Mouse (Mus musculus): ENCODE measurements around the gene Fam173b.
"Not testable (repeated sequence)": the region's sequence is repeated elsewhere in the genome, so short reads cannot be mapped to it uniquely, and the experiment has no call there.

The Fam173b gene

DNA sequence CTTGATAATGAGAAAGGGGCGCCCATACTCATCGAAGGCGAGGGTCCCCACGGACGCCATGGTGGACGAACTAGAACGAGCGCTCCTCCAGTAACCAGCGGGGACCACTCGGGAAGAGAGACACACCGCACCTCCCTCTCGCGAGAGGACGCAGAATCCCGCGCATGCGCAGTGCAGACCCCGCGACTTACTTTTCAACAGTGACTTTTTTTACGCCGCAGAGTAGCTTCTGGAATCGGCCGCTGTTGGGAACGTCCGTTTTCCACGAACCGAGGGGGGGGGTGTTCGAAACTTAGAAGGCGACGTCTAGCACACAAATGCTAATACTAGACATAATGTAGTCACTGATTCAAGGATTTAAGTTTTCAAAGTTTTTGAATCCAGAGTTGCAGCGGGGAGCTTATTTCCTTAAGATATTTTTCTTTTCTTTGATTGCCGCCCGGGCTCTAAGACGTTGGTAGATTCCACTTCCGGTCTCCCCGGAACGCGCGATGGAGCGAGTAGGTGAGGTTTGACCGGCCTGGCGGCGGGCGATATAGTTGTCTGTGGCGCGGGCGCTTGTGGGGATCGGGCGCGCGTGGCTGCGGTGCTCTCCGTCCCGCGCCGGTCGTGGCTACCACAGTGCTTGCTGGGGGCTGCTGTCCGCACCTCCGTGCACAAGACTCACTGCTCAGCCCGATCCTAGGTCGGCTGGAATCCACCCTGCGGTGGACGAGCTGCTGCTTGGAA, at the start of gene Fam173b, which contains the start of gene Cct5:
Gene Fam173b, plus strand, starts transcription at position 207 of the 729 bp plus-strand sequence.
Gene Cct5, minus strand, starts transcription at position 159 of the 729 bp plus-strand sequence.
- peak; percentile 98 to 99 for DNase-seq

DNA sequence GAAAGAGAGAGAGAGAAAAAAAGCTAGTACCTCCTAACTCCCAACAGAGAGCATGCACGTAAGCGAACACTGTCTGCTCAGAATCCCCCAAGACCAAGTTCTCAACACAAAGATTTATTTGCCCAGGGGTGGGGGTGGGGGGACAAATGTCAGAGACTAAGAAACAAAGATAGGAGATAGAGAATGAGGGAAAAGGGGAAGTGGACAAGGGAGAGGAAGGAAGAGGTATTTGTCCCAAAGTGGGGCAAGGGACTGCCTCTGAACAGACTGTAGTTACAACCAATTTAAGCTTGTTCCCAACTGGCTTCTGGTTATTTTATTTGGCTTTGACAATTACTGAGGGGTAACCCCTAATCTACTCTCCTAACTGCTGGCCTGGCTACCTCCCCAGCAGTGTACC, 46.8 kb upstream of the Fam173b start:
- DNase-seq = no peak

DNA sequence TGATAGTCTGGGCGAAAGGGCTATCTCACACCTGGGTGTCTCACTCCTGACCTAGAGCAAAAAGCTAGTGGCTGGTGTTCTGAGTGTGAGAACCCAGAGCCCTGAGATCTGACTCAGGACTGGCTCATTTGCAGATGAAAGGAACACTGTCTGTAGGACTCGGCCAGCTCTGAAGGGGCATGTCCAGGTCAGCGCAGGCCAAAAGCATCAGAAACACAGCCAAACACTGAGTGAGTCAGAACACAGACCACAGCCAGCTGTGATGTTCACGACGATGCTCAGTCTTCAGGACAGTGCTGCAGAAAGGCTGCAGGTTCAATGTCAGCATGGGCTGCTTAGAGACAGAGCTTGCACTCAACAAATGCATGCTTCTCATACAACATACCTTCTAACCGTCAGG, 40.3 kb upstream of the Fam173b start:
- no peak for DNase-seq

DNA sequence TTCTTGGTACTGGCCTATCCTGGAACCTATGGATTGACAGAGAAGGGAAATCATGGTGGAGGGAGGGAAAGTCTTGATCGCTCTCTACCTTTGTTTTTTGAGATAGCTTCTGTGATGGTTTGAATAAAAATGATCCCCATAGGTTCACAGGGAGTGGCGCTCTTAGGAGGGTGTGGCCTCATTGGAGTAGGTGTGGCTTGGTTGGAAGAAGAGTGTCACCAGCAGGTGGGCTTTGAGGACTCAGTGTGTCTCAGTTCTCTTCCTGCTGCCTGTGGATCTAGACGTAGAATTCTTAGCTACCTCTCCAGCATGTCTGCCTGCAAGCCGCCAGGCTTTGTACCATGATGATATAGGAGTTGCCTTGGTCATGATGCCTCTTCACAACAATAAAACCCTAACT, 39.7 kb upstream of the Fam173b start:
- no peak for DNase-seq

DNA sequence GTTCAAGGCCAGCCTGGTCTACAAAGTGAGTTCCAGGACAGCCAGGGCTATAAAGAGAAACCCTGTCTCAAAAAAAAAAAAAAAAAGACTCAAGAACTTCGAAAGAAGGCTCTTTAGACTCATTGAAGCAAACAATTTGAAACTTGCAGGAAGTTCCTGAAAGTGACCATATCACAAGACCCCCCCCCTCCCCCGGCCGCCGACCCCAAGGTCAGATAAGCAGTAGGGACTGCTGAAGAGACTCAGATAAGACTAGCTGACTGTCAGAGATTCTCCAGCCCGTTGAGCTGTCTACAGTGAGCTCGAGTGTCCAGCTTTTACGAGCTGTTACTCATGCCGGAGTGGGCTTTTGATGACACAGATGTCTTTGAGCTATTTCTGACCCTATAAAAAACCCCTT, 38.8 kb upstream of the Fam173b start:
- no peak for DNase-seq

DNA sequence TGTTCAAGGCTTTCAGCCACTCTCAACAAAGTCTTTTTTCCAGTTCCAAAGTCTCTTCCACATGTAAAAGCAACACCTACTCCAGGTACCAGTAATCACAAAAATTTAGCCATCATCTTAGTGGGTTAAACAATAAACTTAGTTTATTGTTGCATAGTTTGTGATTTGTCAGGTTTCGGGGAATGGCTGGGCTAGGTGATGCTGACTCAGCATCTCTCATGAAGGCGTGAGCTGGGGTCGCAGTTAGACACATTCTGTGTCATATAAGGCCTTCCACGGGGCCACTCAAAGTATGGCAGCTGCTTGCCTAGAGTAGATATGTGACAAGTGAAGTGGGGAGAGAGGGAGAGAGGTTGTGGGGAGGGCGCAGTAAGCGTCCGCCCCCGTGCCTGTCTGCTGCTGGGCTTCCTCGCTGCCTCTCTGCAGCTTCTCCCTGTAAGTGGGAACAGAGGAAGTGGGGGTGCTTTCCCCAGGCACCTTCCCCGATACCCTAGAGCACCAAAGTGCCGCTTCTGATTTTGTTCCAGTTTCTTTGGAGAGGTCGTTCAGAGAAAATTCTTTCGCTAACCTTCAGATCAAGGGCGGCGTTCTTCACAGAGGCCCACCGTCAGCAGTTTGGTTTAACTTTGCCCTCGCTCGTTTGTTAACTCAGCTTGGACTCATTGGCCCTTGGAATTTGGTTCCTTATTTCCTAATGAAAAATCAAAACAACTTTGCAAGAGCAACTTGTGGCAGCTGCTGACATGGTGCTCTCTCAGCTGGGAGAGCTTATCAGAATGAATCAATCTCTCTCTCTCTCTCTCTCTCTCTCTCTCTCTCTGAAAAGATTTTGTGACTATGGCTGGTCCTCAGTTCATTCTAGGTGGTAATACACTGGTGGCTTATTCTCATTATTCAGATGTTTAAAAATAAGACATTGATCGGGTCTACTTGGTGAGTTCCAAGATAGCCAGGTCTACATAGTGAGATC, 37.8 kb upstream of the Fam173b start:
- DNase-seq = no peak

DNA sequence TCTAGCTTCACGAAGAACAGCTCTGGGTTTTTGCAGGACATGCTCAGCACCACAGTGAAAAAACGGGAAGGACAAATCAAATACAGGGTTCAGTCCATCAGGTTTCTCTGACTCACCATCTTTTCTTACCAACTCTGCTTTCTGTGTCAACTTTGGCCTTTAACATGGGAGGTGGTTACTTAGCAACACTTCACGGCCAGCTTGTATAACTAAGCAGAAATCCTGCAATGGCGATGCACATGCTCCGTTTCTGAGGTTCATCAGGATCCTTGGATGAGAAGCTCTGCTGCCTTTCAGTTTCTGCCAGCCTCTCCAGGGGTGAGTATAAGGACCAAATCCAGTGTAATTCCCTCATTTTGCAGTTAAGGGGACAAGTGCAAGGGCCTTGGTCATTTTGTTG, 36.5 kb upstream of the Fam173b start, which contains the start of gene Cmbl:
Gene Cmbl, plus strand, starts transcription at position 206 of the 400 bp plus-strand sequence.
- DNase-seq = no peak

DNA sequence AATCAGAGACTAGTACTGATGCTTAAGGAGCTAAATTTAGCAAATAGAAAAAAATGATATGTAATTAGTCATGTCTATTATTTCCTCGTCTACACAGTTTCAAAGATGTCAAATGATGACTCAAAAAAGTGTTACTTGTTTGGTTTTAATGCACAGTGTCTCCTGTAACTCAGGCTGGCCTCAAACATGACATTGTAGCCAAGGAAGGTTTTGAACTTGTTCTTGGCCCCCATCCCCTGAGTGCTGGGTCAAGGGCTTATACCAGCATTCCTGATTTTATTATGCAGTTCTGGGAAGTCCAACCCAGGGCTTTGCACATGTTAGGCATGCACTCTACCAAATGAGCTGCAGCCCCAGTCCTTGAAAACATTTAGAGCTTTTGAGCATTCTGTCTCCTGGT, 35.9 kb upstream of the Fam173b start:
- no peak for DNase-seq

DNA sequence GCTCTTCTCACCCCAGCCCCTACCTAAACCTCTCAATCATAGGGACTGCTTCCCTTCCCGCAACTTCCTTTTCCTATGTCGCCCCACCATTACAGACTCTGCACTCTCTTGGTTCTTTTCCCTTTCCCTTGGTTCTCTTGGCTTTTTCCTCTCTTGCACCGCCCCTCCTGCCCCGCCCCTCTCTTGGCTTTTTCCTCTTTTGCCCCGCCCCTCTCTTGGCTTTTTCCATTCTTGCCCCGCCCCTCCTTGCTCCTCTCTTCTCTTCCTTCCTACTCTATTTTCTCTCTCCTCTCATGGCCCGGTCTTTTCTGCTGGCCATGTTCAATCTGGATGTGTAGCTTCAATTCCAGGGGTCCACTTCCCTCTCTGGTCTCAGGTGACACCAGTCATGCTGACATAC, 34.2 kb upstream of the Fam173b start:
- no peak for DNase-seq

DNA sequence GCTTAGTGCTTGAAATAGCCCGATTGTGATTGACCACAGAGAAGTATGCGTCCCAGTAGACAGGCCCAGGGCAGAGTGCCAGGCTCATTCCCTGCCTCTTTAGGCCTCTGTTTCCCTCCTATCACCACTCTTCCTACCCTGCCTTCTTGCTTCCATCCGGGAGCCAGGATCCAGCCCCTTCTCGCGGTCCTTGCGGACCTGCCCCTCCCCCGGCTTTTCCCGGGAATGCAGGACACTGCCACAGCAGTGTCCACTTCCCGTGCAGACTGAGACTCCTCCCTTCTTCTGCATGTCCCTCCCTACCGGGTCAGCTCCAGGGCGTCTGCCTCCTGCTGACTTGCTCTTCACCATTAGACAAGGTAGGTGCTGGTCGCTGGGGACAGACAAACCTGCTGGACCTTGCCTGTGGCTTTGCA, 33.1 kb upstream of the Fam173b start:
- no peak for DNase-seq

DNA sequence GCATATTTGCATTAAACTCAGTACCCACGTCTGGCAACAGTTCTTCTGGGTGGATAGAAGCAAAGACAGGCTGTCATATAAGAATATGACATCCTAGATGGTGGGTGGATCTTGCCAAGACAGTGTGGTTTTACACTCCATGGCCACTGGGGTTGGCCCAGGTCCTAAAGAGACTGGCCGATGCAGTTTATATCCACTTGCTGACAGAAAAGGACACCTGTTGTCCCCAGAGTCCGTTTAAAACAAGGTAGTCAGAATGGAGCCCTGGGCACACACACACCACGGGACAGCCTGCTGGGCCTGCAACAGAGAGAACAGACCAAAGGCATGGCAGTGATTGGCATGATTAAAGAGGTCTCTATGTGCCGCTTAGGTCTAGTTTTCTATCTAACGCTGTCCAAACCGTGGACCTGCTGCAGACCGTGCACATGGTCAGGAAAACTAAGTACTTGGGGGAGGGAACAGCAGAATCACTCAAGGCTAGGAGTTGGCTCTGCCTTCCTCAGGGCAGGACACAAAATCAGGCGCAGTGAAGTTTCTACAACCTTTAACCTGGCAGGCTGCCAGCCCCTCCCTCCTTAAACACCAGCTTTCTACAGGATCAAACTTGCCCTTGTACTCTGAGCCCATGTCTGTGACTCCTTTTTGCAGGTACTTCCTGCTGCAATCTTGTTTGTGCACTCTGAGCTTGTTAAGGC, 32.2 kb upstream of the Fam173b start:
- no peak for DNase-seq

DNA sequence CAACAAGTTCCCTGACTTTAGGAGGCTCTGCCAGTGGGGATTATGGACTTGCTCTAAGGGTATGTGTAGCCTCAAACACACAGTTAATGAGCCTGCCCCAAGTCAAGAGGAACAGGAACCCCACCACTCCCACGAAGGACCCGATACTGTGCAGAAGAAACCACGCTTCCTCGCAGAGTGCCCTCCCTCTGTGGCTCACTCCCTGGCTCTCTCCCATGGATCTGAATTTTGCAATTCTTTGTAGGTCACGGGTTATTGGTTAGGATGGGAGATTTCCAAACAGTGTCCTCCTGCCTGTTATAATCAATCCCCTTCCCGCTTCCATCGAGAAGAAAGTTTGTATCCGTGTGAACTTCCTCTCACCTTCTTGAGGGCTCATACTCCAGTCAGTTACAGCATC, 30.7 kb upstream of the Fam173b start:
- DNase-seq = no peak

DNA sequence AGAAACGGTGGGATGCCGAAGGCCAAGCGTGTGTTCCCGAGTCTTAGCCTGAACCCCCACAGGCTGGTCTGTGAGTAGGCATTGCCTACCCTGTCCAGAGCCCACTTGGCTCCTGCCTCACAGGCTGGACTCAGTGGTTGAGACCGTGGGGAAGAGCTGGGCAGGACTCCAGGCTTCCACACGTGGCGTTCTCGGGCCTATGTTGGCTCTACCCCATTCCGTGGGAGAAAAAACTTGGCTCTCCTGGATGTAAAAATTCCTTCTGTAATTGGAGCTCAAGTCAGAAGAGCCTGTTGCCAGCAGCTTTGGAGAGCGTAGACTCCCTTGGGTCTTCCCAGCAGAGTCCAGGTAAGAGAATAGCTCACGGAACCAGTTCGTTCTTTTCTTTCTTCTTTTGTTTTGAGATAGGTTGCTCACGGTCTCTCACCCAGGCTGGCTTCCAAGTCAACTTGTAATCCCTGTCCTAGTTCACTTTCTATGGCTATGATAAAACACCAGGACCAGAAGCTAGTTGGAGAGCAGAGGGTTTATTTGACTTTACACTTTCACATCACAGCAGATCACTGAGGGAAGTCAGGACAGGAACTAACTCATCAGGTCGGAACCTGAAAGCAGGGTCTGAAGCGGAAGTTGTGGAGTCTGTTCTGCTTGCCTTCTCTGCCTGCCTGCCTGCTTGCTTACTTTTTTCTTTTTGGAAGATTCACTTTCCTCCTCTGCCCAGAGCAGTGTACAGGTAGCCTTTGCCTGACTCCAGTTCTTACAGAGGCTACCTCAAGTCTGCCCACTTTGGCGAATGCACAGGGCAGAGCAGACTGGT, 29.5 kb upstream of the Fam173b start:
- DNase-seq = no peak

DNA sequence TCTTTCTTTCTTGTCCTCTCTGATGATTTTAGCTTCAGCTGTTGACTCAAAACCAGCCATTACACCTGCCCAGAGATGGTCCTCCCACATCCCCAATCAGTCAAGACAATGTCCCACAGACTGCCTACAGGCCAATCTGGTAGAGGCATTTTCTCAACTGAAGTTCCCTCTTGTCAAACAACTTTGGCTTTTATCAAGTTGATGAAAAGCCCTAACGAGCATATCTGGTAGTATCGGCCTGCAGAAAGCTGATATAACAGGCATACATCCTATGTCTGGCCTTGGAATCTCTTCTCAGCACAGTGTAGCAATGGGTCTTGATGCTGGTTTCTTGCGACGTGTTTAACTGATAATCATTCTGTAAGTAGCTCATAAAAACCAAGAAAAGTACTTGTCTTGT, 28.4 kb upstream of the Fam173b start:
- no peak for DNase-seq

DNA sequence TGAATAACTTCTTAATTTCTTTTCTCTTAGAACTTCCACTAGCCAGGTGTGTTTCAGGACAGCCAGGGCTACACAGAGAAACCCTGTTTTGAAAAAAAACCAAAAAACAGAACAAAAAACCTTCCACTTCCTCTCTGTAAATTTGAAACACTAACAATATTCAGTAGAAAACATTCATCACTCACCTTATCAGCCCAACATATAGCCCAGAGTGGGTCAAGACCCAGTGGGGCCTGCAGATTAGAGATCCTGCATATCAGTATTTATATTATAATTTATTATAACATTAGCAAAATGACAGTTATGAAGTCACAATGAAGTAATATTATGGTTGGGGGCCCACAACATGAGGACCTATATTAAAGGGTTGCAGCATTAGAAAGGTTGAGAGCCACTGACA, 28.0 kb upstream of the Fam173b start:
- no peak for DNase-seq

DNA sequence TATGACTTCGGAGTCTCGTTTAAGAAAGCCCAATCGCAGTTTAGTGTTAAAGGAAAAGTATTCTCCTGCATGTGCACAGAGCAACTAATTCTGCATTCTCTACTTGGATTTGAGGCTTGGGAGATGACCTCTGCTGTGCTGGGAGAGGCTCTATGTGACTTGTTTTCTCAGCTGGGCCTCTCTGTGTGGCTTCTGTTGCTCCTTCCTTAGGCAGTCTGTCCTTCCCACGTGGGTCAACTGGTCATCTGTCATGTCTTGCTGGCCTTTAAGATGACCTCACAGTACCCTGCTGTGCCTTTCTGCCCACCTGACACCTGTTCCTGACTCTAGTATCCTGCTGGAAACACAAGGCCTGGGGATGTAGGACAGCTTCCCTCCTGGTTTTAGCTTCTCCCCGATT, 25.6 kb upstream of the Fam173b start:
- no peak for DNase-seq

DNA sequence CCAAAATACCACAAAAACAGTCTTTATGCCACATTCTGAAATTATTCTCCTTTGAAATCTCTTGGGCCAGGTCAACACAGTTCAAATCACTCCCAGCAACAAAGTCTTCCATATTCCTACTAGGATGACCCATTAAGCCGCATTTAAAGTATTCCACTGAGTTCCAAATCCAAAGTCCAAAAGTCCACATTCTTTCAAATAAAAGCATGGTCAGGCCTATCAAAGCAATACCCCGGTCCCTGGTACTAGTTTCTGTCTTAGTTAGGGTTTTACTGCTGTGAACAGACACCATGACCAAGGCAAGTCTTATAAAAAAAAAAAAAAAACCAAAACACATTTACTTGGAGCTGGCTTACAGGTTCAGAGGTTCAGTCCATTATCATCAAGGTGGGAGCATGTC, 20.6 kb upstream of the Fam173b start:
- not testable (repeated sequence) for DNase-seq

DNA sequence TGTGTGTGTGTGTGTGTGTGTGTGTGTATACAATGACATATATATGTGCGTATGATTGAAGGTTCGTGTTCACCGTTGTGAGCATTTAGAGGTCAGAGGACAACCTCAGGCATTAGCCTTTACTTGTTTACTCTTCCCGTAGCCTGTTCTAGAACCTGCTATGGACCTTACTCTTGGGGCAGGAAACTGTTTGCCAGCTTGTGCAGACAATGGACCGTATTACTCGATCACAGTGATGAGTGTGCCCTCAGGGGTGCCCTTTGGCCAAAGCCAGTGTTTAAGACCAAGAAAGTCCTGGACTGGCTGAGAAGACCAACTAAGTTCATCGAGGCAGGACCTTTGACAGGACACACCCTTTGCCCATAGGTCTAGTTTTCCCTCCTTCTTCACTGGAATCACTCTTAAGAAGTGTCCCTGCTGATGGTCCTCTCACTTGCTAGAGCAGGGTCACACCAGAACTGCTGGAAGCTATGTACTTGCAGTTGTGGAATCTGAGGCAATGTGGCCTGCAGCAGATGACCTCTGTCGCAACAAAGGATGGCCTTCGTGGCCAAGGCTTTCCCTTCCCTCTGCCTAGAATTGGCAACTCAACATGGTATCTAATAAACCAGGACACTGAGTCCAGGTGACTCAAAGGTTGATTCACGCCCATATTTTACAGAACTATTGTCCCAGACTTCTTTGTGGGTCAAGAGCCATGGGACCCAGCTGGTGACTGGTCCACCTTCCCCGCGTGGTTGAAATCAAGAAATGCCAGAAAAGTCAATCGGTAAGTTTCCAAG, 18.2 kb upstream of the Fam173b start:
- no peak for DNase-seq

DNA sequence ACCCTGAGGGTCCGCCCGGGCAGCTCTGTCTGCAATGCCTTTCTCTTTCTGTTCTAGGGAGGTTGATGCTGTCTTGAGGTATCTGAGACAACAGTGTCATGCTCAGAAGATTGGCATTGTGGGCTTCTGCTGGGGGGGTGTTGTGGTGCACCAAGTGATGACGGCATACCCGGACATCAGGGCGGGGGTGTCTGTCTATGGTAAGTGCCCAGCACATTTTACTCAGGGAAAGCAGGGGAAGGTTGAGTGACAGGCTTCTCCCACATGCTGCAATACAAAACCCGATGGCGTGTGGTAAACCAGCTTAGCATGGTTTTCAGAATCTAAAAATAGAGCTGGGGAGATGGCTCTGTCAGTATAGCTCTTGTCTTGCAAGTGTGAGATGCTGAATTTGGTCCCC, 16.4 kb upstream of the Fam173b start:
- DNase-seq = no peak

DNA sequence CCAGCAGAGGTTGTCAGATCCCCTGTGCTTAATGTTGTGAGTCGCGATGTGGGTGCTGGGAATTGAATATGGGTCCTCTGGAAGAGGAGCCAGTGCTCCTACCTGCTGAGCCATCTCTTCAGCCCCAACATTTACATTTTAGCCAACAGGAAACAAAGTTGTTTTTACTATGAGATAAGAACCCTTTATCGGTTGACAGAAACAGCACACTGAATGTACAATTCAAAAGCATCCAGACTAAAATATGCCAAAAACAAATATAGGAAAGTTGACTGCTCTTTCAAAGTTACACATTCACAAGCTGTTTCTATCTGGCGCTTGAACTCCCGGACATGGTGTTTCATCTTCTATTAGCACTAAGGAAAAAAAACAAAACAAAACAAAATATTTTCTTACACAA, 15.6 kb upstream of the Fam173b start:
- DNase-seq = no peak

DNA sequence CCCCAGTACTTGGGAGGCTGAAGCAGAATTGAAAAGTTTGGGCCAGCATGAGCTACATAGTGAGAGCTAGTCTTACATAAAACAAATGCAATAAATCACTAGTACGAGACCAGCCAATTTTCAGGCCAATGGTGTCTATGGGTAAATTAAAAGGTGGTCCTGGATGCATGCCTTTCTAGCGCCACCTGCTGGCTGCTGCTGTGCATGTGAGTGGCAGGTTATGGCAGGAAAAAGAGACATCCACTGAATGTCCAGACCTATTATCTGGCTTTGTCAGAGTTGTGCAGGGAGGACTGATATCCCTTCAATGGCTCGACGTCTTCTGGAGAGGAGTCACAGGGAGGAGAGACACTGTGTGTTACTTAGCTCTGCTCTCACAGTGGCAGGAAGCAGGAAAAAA, 15.1 kb upstream of the Fam173b start:
- peak; percentile 77 to 83 for DNase-seq

DNA sequence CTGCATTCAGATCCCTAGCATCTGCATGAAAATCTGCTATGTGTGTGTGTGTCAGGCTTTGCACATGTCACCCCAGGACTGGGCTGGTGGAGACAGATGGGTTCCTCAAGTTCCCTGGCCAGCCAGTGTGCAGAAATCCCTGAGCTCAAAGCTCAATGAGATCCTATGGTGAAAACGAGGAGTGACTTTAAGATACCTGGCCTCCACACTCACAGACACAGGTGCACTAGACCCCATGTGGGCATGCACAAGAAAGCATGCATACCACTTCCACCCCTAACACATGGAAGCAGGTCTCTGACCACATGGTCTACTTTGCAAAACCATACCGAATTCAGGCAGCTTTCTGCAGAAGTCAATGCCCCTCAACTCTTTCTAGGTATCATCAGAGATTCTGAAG, 13.9 kb upstream of the Fam173b start:
- no peak for DNase-seq

Measured in thymus, postnatal 36 days (tissue).